Mouse (Mus musculus) stomach, adult 2 months (tissue): Measurements from ENCODE around the gene Olfr552. TPM values are rescaled to one million over a fixed set of nuclear protein-coding genes. Genes with fewer than 3 reads are reported as not detected.

ENCODE experiments used
- polyA plus RNA-seq: library from polyadenylated mRNA; depleted of rRNA; stranded (reverse); fragments of >200 nt; gene quantifications from 2 replicates; pipeline ENCODE4 v1.2.3, GENCODE M21; 2012; rRNA removed

Olfr552 gene
- not detected in 2 replicates for polyA plus RNA-seq

DNA sequence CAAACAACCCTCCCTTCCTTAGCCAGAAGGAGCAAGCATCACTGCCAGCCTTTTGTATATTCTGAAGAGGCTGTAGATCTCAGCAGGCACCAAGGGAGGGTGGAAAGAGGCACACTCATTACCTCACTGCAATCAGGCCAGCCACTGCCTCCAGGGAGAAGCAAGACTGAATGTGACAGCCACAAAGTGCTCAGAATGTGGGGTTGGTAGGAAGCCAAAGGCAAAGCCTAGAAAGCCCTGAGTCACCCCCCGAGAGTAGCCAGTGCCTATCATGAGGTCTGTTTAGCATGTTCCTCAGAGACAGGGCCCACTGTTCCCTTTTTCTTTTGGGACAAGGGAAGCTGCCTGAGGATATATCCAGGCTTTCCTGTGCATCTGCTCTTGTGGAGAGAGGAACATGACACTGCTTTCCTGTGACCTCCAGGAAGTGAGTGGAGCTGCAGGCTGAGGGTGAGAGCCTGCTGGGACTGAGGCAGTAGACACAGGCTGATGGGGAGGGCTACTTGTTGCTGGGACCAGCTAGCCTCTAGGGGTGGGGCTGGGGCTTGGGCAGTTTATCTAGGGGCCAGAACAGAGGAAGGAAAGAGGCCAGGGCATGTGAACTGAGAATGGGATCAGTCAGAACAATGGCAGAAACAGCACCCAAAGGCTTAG is at the start of gene Olfr552:
Gene Olfr552 (plus strand): TSS at position 393 of the 654 bp plus-strand sequence.

DNA sequence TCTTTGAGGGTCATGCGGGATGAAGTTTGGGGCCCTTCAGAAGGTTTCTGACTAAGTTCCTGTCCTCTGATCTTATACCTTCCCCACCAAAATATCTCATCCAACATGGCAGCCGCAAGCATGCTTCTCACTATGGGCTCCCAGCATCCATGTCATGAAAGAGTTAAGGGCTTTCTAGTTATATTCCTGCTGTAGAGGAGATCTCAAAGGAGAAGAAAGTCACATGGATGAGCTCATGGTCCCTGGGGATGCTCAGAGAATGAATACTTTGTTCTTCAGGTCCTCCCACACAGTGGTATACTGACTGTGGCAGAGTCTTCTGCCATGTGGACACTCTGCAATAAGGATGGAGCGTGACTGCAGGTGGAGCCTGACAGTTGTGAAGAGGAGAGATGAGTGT is 48.0 kb upstream of the Olfr552 start, which contains the start of gene Olfr549:
Gene Olfr549 (plus strand): TSS at position 301 of the 400 bp plus-strand sequence.

DNA sequence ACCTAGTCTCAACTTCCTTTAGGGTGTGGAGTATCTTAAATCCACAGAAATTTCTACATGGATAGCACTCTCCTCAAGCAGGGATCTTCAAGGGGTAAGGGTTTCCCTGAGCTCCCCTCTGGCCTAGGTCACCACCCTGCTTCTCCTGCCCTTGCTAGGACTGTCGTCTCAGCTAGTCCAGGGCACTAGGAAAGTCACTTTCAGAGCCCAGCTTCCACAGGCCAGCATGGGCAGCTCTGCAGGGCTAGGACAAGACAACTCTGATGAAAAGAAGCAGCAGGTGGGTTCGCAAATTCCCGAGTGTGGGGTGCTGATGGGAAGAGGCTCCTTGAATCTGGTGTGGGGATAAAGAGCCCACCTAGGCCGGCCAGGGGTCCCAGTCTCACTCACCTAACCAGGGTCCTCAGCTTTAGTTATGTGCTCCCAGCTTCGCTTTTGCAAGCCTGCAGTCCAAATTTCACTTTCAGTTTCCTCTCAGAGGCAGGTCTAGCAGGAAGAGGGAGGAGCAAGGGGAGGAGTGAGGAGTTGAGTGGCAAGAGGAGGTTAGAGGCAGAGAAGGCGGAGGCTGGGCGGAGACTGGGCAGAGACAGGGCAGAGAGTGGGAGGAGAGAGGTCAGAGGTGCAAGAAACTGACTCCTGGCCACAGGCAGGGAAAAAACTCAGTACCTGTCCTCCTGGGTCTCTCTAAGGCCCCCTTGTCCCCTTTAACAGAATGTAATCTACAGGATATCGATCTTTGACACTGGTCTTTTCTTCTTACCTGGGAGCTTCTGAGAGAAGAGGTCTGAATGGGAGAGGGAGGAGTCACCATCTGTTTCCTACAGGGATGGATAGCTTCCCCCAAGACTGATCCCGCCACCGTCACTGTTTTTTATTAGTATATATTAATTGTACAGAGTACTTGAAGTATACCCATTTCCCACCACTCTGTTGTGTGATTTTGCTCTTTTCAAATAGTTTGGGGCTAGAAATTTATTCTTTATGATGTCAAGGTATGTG is 32.3 kb upstream of the Olfr552 start, which contains the start of gene Trim21:
Gene Trim21 (minus strand): TSS at position 488 of the 999 bp plus-strand sequence.

DNA sequence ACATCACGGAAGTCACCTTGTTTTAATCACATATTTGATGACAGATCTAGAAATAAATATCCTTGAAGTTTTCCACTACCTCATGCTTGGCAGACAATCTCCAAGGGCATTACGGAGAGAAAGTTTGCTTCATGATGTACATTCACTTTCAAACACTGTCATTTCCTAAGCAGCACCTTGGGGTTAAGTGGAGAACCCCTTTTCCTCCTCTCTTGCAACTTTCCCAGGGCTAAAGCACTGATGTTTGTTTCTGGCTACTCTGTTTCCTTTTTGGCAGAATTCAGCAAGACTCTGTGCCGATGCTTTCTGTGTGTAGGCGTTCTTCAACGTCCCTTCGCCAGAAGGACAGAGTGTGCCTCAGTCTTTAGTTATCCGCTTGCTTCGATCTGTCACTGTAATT is 26.4 kb upstream of the Olfr552 start, which contains the start of gene Olfr550:
Gene Olfr550 (plus strand): TSS at position 301 of the 400 bp plus-strand sequence.

DNA sequence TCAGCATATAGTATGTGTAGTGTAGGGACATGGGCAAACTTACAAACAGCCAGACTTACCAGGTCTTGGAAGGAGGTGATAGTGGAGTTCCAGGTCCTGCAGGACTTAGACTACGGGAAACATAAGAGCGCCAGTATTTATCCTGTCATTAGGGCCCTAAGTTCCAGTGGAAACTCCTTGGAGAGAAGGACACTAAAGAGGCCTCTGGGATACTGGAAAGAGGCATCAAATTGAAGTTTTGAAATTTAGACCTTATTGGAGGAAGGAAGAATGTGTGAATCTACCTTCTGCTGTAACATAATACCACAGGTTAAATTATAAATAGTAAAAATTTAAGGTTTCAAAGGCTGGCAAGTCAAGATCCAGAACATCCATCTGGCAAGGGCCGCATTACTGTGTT is 5.8 kb upstream of the Olfr552 start, which contains the start of gene Olfr551:
Gene Olfr551 (minus strand): TSS at position 101 of the 400 bp plus-strand sequence.

DNA sequence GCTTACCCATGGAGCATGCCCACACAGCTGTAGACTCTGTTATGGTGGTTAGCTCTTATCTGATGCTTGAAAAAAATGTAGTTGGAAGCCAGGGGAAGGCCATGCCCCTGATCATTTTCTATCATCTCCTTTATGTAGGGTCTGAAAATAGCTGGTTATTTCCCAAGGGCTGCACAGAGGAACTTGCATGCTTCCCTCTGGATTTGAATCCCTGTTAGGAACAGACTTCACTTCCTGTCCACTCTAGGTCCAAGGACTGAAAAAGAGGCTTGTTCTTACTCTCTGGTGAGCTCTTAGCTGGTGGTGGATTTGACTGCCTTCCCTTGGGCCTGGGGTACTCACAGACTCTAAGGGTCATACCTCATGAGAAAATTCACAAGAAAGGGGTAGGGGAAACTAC is 20.5 kb downstream of the Olfr552 start, which contains the start of gene Olfr553:
Gene Olfr553 (minus strand): TSS at position 101 of the 400 bp plus-strand sequence.

DNA sequence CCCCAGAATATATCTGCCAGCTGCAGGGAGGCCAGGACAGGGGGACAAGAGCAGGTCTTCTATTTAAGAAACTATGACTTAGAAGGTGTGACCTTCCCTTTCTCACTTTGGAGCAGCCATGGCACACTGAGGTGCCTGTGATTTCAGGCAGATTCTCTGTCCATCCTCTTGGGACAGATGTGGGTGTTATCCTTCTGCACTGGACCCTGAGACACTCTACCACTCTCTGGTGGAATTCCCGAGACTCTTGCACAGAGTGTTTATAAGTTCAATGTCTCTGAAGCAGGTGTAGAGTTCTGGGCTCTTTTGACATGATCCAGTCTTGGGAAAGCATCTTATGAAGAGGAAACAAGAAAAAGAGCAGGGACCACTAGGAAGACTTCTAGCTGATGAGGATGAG is 40.6 kb downstream of the Olfr552 start, which contains the start of gene Olfr554:
Gene Olfr554 (plus strand): TSS at position 301 of the 400 bp plus-strand sequence.

Other genes with a start within 250 kb of the Olfr552 start
- gene Rrm1, start 156.1 kb upstream of the Olfr552 start, polyA plus RNA-seq: 1.4 and 2.7 TPM in 2 replicates
- gene Olfr543, start 116.1 kb upstream of the Olfr552 start, polyA plus RNA-seq: not detected in 2 replicates
- gene Olfr544, start 109.5 kb upstream of the Olfr552 start, polyA plus RNA-seq: not detected in 2 replicates
- not detected in 2 replicates for gene Olfr545, start 98.2 kb upstream of the Olfr552 start, polyA plus RNA-seq
- gene Olfr547, start 63.0 kb upstream of the Olfr552 start, polyA plus RNA-seq: not detected in 2 replicates
- gene Olfr548-ps1, start 56.9 kb upstream of the Olfr552 start, polyA plus RNA-seq: not detected in 2 replicates
- not detected in 2 replicates for gene Olfr549, start 47.9 kb upstream of the Olfr552 start, polyA plus RNA-seq
- 0.67 and 0.84 TPM in 2 replicates for gene Trim21, start 32.3 kb upstream of the Olfr552 start, polyA plus RNA-seq
- not detected in 2 replicates for gene Olfr550, start 26.3 kb upstream of the Olfr552 start, polyA plus RNA-seq
- gene Olfr551, start 5.9 kb upstream of the Olfr552 start, polyA plus RNA-seq: not detected in 2 replicates
- not detected in 2 replicates for gene Olfr553, start 20.4 kb downstream of the Olfr552 start, polyA plus RNA-seq
- not detected in 2 replicates for gene Olfr554, start 40.7 kb downstream of the Olfr552 start, polyA plus RNA-seq
- not detected in 2 replicates for gene Olfr555, start 61.1 kb downstream of the Olfr552 start, polyA plus RNA-seq
- gene Olfr556, start 67.1 kb downstream of the Olfr552 start, polyA plus RNA-seq: not detected in 2 replicates
- 2.8 and 3.8 TPM in 2 replicates for gene Trim68, start 89.6 kb downstream of the Olfr552 start, polyA plus RNA-seq
- not detected in 2 replicates for gene Olfr557, start 98.1 kb downstream of the Olfr552 start, polyA plus RNA-seq
- gene Olfr558, start 104.4 kb downstream of the Olfr552 start, polyA plus RNA-seq: 0.15 and 0.35 TPM in 2 replicates
- gene Olfr33, start 121.3 kb downstream of the Olfr552 start, polyA plus RNA-seq: 0.15 TPM in 1 of 2 replicates, not detected in the other
- gene Olfr559, start 129.7 kb downstream of the Olfr552 start, polyA plus RNA-seq: not detected in 2 replicates
- gene Olfr560, start 161.6 kb downstream of the Olfr552 start, polyA plus RNA-seq: not detected in 2 replicates
- gene Olfr78, start 161.7 kb downstream of the Olfr552 start, polyA plus RNA-seq: 0.41 and 0.78 TPM in 2 replicates
- gene Olfr561, start 173.5 kb downstream of the Olfr552 start, polyA plus RNA-seq: not detected in 2 replicates
- not detected in 2 replicates for gene Olfr564, start 205.7 kb downstream of the Olfr552 start, polyA plus RNA-seq